Mouse (Mus musculus): Measurements from ENCODE around the gene Tmem208. TPM values are rescaled to one million over a fixed set of nuclear protein-coding genes. Genes with fewer than 3 reads are reported as not detected.

Tmem208 gene
- polyA plus RNA-seq, 1 experiment from 2014 or later, result 141 TPM

GRCm38 (mm10) chr8:105307670-105308069 is 18.5 kb upstream of the Tmem208 start:
- DNase-seq (ENCODE audit: low spot score) (no peak), ATAC-seq (no peak)
- H3K9ac ChIP-seq (replicated peaks; ENCODE audit: low read depth), result no peak overlapping the region
- H3K4me1 ChIP-seq (ENCODE audit: insufficient read depth, low read depth, low read length), result peaks cover 11% of the 10 kb centered on the region; the same call in 1 of the 2 replicates
- H3K9me3 ChIP-seq (ENCODE audit: low read length), result no peaks in the 10 kb centered on the region
- no peak overlapping the region for H3K27ac ChIP-seq (ENCODE audit: low read length)
- H3K4me3 ChIP-seq (ENCODE audit: low read depth, low read length), result no peak overlapping the region
- H3K4me2 ChIP-seq (replicated peaks; ENCODE audit: low read depth, low read length), result no peak overlapping the region
- H3K27me3 ChIP-seq (replicated peaks; ENCODE audit: insufficient read depth, low read length), result no peaks in the 10 kb centered on the region
- H3K36me3 ChIP-seq (ENCODE audit: insufficient read depth, low read length), result peaks cover 24% of the 10 kb centered on the region
- no peak for TF ChIP-seq EP300 (IDR thresholded peaks at IDR 0.05)
- TF ChIP-seq CTCF (IDR thresholded peaks at IDR 0.05), result no peak
- WGBS, result 93% methylated on average over 13 of the region's 13 CpGs

- WGBS, result 90% methylated on average over 10 of the region's 10 CpGs
- no peak for TF ChIP-seq EP300 (IDR thresholded peaks at IDR 0.05)
- TF ChIP-seq CTCF (IDR thresholded peaks at IDR 0.05), result no peak
- Histone ChIP-seq H3K4me3 (ENCODE audit: low read depth, low read length) (no peak overlapping the region), H3K4me1 (ENCODE audit: insufficient read depth, low read depth, low read length) (peaks cover 11% of the 10 kb centered on the region; the same call in 1 of the 2 replicates), H3K4me2 (replicated peaks; ENCODE audit: low read depth, low read length) (no peak overlapping the region), H3K27ac (ENCODE audit: low read length) (no peak overlapping the region), H3K27me3 (replicated peaks; ENCODE audit: insufficient read depth, low read length) (no peaks in the 10 kb centered on the region), H3K36me3 (ENCODE audit: insufficient read depth, low read length) (peaks cover 30% of the 10 kb centered on the region), H3K9me3 (ENCODE audit: low read length) (no peaks in the 10 kb centered on the region), H3K9ac (replicated peaks; ENCODE audit: low read depth) (no peak overlapping the region)
- DNase-seq (ENCODE audit: low spot score) (no peak), ATAC-seq (no peak)
Observed at GRCm38 (mm10) chr8:105308428-105308827, 17.7 kb upstream of the Tmem208 start.

- WGBS, result 86% methylated on average over 15 of the region's 15 CpGs
Observed at GRCm38 (mm10) chr8:105309142-105309847, 16.9 kb upstream of the Tmem208 start.

GRCm38 (mm10) chr8:105310118-105310517 is 16.0 kb upstream of the Tmem208 start:
- Histone ChIP-seq H3K9ac (replicated peaks; ENCODE audit: low read depth) (no peak overlapping the region), H3K4me2 (replicated peaks; ENCODE audit: low read depth, low read length) (no peak overlapping the region), H3K9me3 (ENCODE audit: low read length) (no peaks in the 10 kb centered on the region), H3K27ac (ENCODE audit: low read length) (no peak overlapping the region), H3K4me1 (ENCODE audit: insufficient read depth, low read depth, low read length) (no peaks in the 10 kb centered on the region; the same call in 1 of the 2 replicates), H3K27me3 (replicated peaks; ENCODE audit: insufficient read depth, low read length) (no peaks in the 10 kb centered on the region), H3K36me3 (ENCODE audit: insufficient read depth, low read length) (peaks cover 30% of the 10 kb centered on the region), H3K4me3 (ENCODE audit: low read depth, low read length) (no peak overlapping the region)
- DNase-seq (ENCODE audit: low spot score), result no peak
- 86% methylated on average over 8 of the region's 8 CpGs for WGBS
- TF ChIP-seq CTCF (IDR thresholded peaks at IDR 0.05) (no peak), EP300 (IDR thresholded peaks at IDR 0.05) (no peak)
- ATAC-seq, result no peak

More at GRCm38 (mm10) chr8:105309142-105309847, 16.9 kb upstream of the Tmem208 start:
- Histone ChIP-seq H3K9me3 (ENCODE audit: low read length) (no peaks in the 10 kb centered on the region), H3K4me2 (replicated peaks; ENCODE audit: low read depth, low read length) (no peak overlapping the region), H3K27ac (ENCODE audit: low read length) (no peak overlapping the region), H3K9ac (replicated peaks; ENCODE audit: low read depth) (no peak overlapping the region), H3K4me1 (ENCODE audit: insufficient read depth, low read depth, low read length) (peaks cover 7% of the 10 kb centered on the region; the same call in 1 of the 2 replicates), H3K36me3 (ENCODE audit: insufficient read depth, low read length) (peaks cover 30% of the 10 kb centered on the region), H3K27me3 (replicated peaks; ENCODE audit: insufficient read depth, low read length) (no peaks in the 10 kb centered on the region), H3K4me3 (ENCODE audit: low read depth, low read length) (no peak overlapping the region)
- no peak for DNase-seq (ENCODE audit: low spot score)
- TF ChIP-seq CTCF (IDR thresholded peaks at IDR 0.05), result no peak
- no peak for TF ChIP-seq EP300 (IDR thresholded peaks at IDR 0.05)
- no peak for ATAC-seq

GRCm38 (mm10) chr8:105311718-105312117 is 14.4 kb upstream of the Tmem208 start:
- Histone ChIP-seq H3K36me3 (ENCODE audit: insufficient read depth, low read length) (peaks cover 30% of the 10 kb centered on the region), H3K9me3 (ENCODE audit: low read length) (no peaks in the 10 kb centered on the region), H3K27me3 (replicated peaks; ENCODE audit: insufficient read depth, low read length) (no peaks in the 10 kb centered on the region), H3K9ac (replicated peaks; ENCODE audit: low read depth) (no peak overlapping the region), H3K4me1 (ENCODE audit: insufficient read depth, low read depth, low read length) (no peaks in the 10 kb centered on the region), H3K4me3 (ENCODE audit: low read depth, low read length) (no peak overlapping the region), H3K27ac (ENCODE audit: low read length) (no peak overlapping the region), H3K4me2 (replicated peaks; ENCODE audit: low read depth, low read length) (no peak overlapping the region)
- ATAC-seq (no peak), DNase-seq (ENCODE audit: low spot score) (no peak)
- WGBS, result 80% methylated on average over 1 of the region's 1 CpGs
- TF ChIP-seq EP300 (IDR thresholded peaks at IDR 0.05) (no peak), CTCF (IDR thresholded peaks at IDR 0.05) (no peak; the same call in 1 of the 2 replicates)

- Histone ChIP-seq H3K27ac (ENCODE audit: low read length) (no peak overlapping the region), H3K9me3 (ENCODE audit: low read length) (no peaks in the 10 kb centered on the region), H3K9ac (replicated peaks; ENCODE audit: low read depth) (no peak overlapping the region), H3K36me3 (ENCODE audit: insufficient read depth, low read length) (peaks cover 24% of the 10 kb centered on the region), H3K4me1 (ENCODE audit: insufficient read depth, low read depth, low read length) (no peaks in the 10 kb centered on the region), H3K27me3 (replicated peaks; ENCODE audit: insufficient read depth, low read length) (no peaks in the 10 kb centered on the region), H3K4me2 (replicated peaks; ENCODE audit: low read depth, low read length) (no peak overlapping the region), H3K4me3 (ENCODE audit: low read depth, low read length) (no peak overlapping the region)
- DNase-seq (ENCODE audit: low spot score) (no peak), ATAC-seq (no peak)
- no peak for TF ChIP-seq CTCF (IDR thresholded peaks at IDR 0.05)
- TF ChIP-seq EP300 (IDR thresholded peaks at IDR 0.05), result no peak
- 85% methylated on average over 8 of the region's 8 CpGs for WGBS
Observed at GRCm38 (mm10) chr8:105312891-105313481, 13.2 kb upstream of the Tmem208 start.
